Mouse (Mus musculus): Measurements from ENCODE around the gene Mrgbp. TPM values are rescaled to one million over a fixed set of nuclear protein-coding genes. Genes with fewer than 3 reads are reported as not detected.

Mrgbp gene
- total and polyA plus RNA-seq, 2 experiments, result 4.8 to 9.5 TPM

GRCm38 (mm10) chr2:180582481-180583153 is 1.5 kb downstream of the Mrgbp start:
- peak overlapping the region; percentile 96 for H3K4me3 ChIP-seq (ENCODE audit: insufficient read depth, low read depth, low read length)
- H3K9ac ChIP-seq (ENCODE audit: low read depth, low read length), result peak overlapping the region; percentile 98
- no peaks in the 10 kb centered on the region for H3K27me3 ChIP-seq (ENCODE audit: control insufficient read depth, insufficient read depth, low read length)
- peak; percentile 95 for TF ChIP-seq CTCF (IDR thresholded peaks at IDR 0.05; ENCODE audit: low read depth, low read length)
- peak; percentile 52; the same call in 1 of the 2 replicates for TF ChIP-seq POLR2A (IDR thresholded peaks at IDR 0.05; ENCODE audit: extremely low read depth, insufficient read depth, low read length)
- peak; percentile 75 for DNase-seq (ENCODE audit: extremely low read depth, low read depth, low spot score)
- under 1% methylated on average over 57 of the region's 57 CpGs for WGBS
- H3K36me3 ChIP-seq (ENCODE audit: control insufficient read depth, insufficient read depth, low read length), result no peaks in the 10 kb centered on the region
- peaks cover 10% of the 10 kb centered on the region for H3K4me1 ChIP-seq (ENCODE audit: control insufficient read depth, insufficient read depth, low read length)
- peak overlapping the region; percentile 73 for H3K27ac ChIP-seq (replicated peaks; ENCODE audit: insufficient read depth, low read depth, low read length)
- H3K79me2 ChIP-seq (ENCODE audit: control insufficient read depth, insufficient read depth, low read length), result peaks cover 8% of the 10 kb centered on the region; the same call in 1 of the 2 replicates

DNA sequence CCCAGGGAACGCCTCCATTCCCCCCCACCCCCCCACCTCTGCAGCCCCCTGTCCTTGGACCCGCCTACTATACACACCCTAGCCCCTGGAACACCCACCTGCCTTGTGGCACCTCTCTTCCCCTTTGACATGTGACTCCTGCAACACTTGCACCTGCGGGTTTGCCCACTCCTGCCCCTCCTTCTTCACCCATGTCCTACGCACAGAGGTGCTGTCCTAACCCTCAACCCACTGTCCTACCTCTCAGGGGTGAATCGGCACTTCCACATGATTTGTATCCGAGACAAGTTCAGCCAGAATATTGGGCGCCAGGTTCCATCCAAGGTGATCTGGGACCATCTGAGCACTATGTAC is 2.0 kb downstream of the Mrgbp start:
- no peaks in the 10 kb centered on the region for H3K27me3 ChIP-seq (ENCODE audit: control insufficient read depth, insufficient read depth, low read length)
- DNase-seq (ENCODE audit: extremely low read depth, low read depth, low spot score), result peak; percentile 13
- TF ChIP-seq POLR2A (IDR thresholded peaks at IDR 0.05; ENCODE audit: extremely low read depth, insufficient read depth, low read length) (no peak), CTCF (IDR thresholded peaks at IDR 0.05; ENCODE audit: low read depth, low read length) (no peak)
- 13% methylated on average over 7 of the region's 7 CpGs for WGBS
- H3K4me1 ChIP-seq (ENCODE audit: control insufficient read depth, insufficient read depth, low read length), result peaks cover 10% of the 10 kb centered on the region
- H3K4me3 ChIP-seq (ENCODE audit: insufficient read depth, low read depth, low read length), result peak overlapping the region; percentile 96
- H3K79me2 ChIP-seq (ENCODE audit: control insufficient read depth, insufficient read depth, low read length), result peaks cover 8% of the 10 kb centered on the region; the same call in 1 of the 2 replicates
- H3K9ac ChIP-seq (ENCODE audit: low read depth, low read length), result peak overlapping the region; percentile 98
- no peaks in the 10 kb centered on the region for H3K36me3 ChIP-seq (ENCODE audit: control insufficient read depth, insufficient read depth, low read length)
- H3K27ac ChIP-seq (replicated peaks; ENCODE audit: insufficient read depth, low read depth, low read length), result no peak overlapping the region; the same call in 1 of the 2 replicates

DNA sequence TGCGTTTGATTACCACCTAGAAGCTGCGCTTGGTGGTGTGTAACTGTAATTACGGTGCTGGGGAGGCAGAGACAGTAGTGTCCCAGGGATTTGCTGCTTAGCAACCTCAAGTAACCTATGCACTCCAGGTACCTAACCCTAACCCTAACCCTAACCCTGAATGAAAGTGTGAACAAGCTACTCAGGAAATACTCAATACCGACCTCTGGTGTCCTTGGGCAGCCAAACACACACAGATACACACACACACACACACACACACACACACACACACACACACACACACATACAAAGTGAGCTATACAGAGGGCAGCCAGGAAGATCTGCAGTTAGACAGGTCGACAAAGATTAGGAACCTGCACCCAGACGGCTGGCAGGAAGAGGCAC is 7.6 kb downstream of the Mrgbp start:
- WGBS, result 48% methylated on average over 6 of the region's 6 CpGs

GRCm38 (mm10) chr2:180589123-180589831 is 8.2 kb downstream of the Mrgbp start, which contains the start of gene Ogfr:
Ogfr (plus strand) TSS chr2:180589245.
- peaks cover 4% of the 10 kb centered on the region; the same call in 1 of the 2 replicates for H3K79me2 ChIP-seq (ENCODE audit: control insufficient read depth, insufficient read depth, low read length)
- DNase-seq (ENCODE audit: extremely low read depth, low read depth, low spot score), result peak; percentile 51
- TF ChIP-seq CTCF (IDR thresholded peaks at IDR 0.05; ENCODE audit: low read depth, low read length) (peak; percentile 22; the same call in 1 of the 2 replicates), POLR2A (IDR thresholded peaks at IDR 0.05; ENCODE audit: extremely low read depth, insufficient read depth, low read length) (peak; percentile 59; the same call in 1 of the 2 replicates)
- H3K27me3 ChIP-seq (ENCODE audit: control insufficient read depth, insufficient read depth, low read length), result no peaks in the 10 kb centered on the region
- under 1% methylated on average over 66 of the region's 67 CpGs for WGBS
- H3K4me3 ChIP-seq (ENCODE audit: insufficient read depth, low read depth, low read length), result peak within 1 kb of the TSS; percentile 81
- H3K36me3 ChIP-seq (ENCODE audit: control insufficient read depth, insufficient read depth, low read length), result peaks cover 18% of the 10 kb centered on the region; the same call in 1 of the 2 replicates
- H3K27ac ChIP-seq (replicated peaks; ENCODE audit: insufficient read depth, low read depth, low read length), result peak within 1 kb of the TSS; percentile 62
- peak within 1 kb of the TSS; percentile 88 for H3K9ac ChIP-seq (ENCODE audit: low read depth, low read length)
- H3K4me1 ChIP-seq (ENCODE audit: control insufficient read depth, insufficient read depth, low read length), result peaks cover 8% of the 10 kb centered on the region

More for the DNA sequence above, 7.6 kb downstream of the Mrgbp start:
- Histone ChIP-seq H3K27ac (replicated peaks; ENCODE audit: insufficient read depth, low read depth, low read length) (no peak overlapping the region), H3K9ac (ENCODE audit: low read depth, low read length) (peak overlapping the region; percentile 74), H3K79me2 (ENCODE audit: control insufficient read depth, insufficient read depth, low read length) (peaks cover 6% of the 10 kb centered on the region; the same call in 1 of the 2 replicates), H3K4me1 (ENCODE audit: control insufficient read depth, insufficient read depth, low read length) (peaks cover 10% of the 10 kb centered on the region), H3K36me3 (ENCODE audit: control insufficient read depth, insufficient read depth, low read length) (peaks cover 15% of the 10 kb centered on the region; the same call in 1 of the 2 replicates), H3K27me3 (ENCODE audit: control insufficient read depth, insufficient read depth, low read length) (no peaks in the 10 kb centered on the region), H3K4me3 (ENCODE audit: insufficient read depth, low read depth, low read length) (peak overlapping the region; percentile 81)
- DNase-seq (ENCODE audit: extremely low read depth, low read depth, low spot score), result no peak
- TF ChIP-seq POLR2A (IDR thresholded peaks at IDR 0.05; ENCODE audit: extremely low read depth, insufficient read depth, low read length) (no peak), CTCF (IDR thresholded peaks at IDR 0.05; ENCODE audit: low read depth, low read length) (no peak)

DNA sequence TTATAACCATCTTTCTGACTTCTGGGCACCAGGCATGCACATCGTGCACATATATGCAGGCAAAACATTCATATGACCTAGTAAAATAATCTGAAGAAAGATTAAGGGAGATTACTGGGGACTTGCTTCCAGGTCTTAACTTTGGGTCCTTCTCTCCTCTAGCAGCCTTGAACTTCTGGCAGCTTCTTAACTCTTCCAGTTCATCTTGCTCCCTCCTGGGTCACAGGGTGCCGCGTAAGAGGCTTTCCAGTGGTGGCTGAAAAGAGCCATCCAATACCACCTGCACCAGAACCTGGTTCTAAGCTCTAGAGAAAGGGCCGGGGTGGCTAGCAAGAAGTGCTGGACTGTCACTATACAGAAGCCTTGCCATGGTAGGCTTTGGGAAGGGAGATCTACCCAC is 16.4 kb downstream of the Mrgbp start, which contains the start of gene Col9a3:
Gene Col9a3 (plus strand): TSS at position 301 of the 400 bp plus-strand sequence.
- Histone ChIP-seq H3K36me3 (ENCODE audit: control insufficient read depth, insufficient read depth, low read length) (peaks cover 7% of the 10 kb centered on the region; the same call in 1 of the 2 replicates), H3K4me3 (ENCODE audit: insufficient read depth, low read depth, low read length) (no peak within 1 kb of the TSS), H3K4me1 (ENCODE audit: control insufficient read depth, insufficient read depth, low read length) (no peaks in the 10 kb centered on the region), H3K9ac (ENCODE audit: low read depth, low read length) (no peak within 1 kb of the TSS), H3K79me2 (ENCODE audit: control insufficient read depth, insufficient read depth, low read length) (no peaks in the 10 kb centered on the region), H3K27ac (replicated peaks; ENCODE audit: insufficient read depth, low read depth, low read length) (no peak within 1 kb of the TSS), H3K27me3 (ENCODE audit: control insufficient read depth, insufficient read depth, low read length) (no peaks in the 10 kb centered on the region)
- TF ChIP-seq POLR2A (IDR thresholded peaks at IDR 0.05; ENCODE audit: extremely low read depth, insufficient read depth, low read length) (no peak), CTCF (IDR thresholded peaks at IDR 0.05; ENCODE audit: low read depth, low read length) (no peak)
- no peak for DNase-seq (ENCODE audit: extremely low read depth, low read depth, low spot score)
- 62% methylated on average over 4 of the region's 4 CpGs for WGBS
